Mouse (Mus musculus) hindbrain, postnatal 0 days (tissue): ENCODE results near the gene Dnajb13. TPM values are rescaled to one million over a fixed set of nuclear protein-coding genes. Genes with fewer than 3 reads are reported as not detected.

Experiments
- ATAC-seq: fragments of 200-750 bp; cut with Nextera tagmentation; 2 replicates; pipeline ENCODE4 v1.8.0; 2017; ENCODE audit warnings: mild to moderate bottlenecking, moderate TSS enrichment, moderate library complexity
- DNase-seq: peaks from one replicate; pipeline ENCODE4 v3.0.0-alpha.2; 2015; ENCODE audit warnings: low spot score
- H3K27ac ChIP-seq: fragments of 300-500 bp; sonication (generic); 2 replicates; pipeline ENCODE4 v1.5.1; 2014; ENCODE audit warnings: mild to moderate bottlenecking
- H3K27me3 ChIP-seq: fragments of 300-500 bp; sonication (generic); 2 replicates; pipeline ENCODE4 v1.6.1; 2014; ENCODE audit warnings: low read length, mixed read lengths; ENCODE audit not compliant: insufficient read depth
- H3K36me3 ChIP-seq: fragments of 300-500 bp; sonication (generic); 2 replicates; pipeline ENCODE4 v1.6.1; 2014; ENCODE audit warnings: low read length, mixed read lengths; ENCODE audit not compliant: insufficient read depth
- H3K4me1 ChIP-seq: fragments of 300-500 bp; sonication (generic); 2 replicates; pipeline ENCODE4 v1.6.1; 2014; ENCODE audit warnings: antibody characterized with exemption, low read length, mixed read lengths; ENCODE audit not compliant: insufficient read depth
- H3K4me2 ChIP-seq: fragments of 300-500 bp; sonication (generic); 2 replicates; pipeline ENCODE4 v1.6.1; 2014; ENCODE audit warnings: low read depth, mild to moderate bottlenecking, low read length, moderate library complexity, mixed read lengths
- H3K4me3 ChIP-seq: fragments of 300-500 bp; sonication (generic); 2 replicates; pipeline ENCODE4 v1.5.1; 2014; ENCODE audit warnings: low read length
- H3K9ac ChIP-seq: fragments of 300-500 bp; sonication (generic); replicated peaks from 2 replicates; pipeline ENCODE4 v1.6.1; 2014; ENCODE audit warnings: mild to moderate bottlenecking, low read length, moderate library complexity, mixed read lengths
- H3K9me3 ChIP-seq: fragments of 300-500 bp; sonication (generic); 2 replicates; pipeline ENCODE4 v1.6.1; 2016; ENCODE audit warnings: low read length, mixed read lengths
- CTCF ChIP-seq: IDR thresholded peaks from 2 replicates; pipeline ENCODE4 v1.5.1; 2016; ENCODE audit warnings: antibody characterized with exemption, control low read depth, low read depth
- WGBS: fragments of 180-500 bp; shearing (Covaris S2); extraction: QIAGEN DNeasy Blood & Tissue Kit; methylation state at CpG from one replicate; pipeline ENCODE4 v1.1.7; 2014; 5-methylcytosine and 5-hydroxymethylcytosine counted together
- polyA plus RNA-seq: library from polyadenylated mRNA; unstranded; fragments of >200 nt; fragmentation: Nextera tagmentation; extraction: Ambion mirVana; gene quantifications from 2 replicates; pipeline ENCODE4 v1.2.1, GENCODE M21; 2015
- total RNA-seq: library from RNA; depleted of rRNA; stranded (reverse); fragments of >200 nt; gene quantifications from 2 replicates; pipeline ENCODE4 v1.2.3, GENCODE M21; 2014

Gene Dnajb13
- total and polyA plus RNA-seq, 2 experiments from 2014 or later: 3.9 to 6.4 TPM

GRCm38 (mm10) chr7:100497402-100497801 is 17.4 kb downstream of the Dnajb13 start:
- H3K4me3 ChIP-seq: no peak overlapping the region
- no peak for ATAC-seq
- 87% methylated on average over 4 of the region's 4 CpGs for WGBS

GRCm38 (mm10) chr7:100496791-100497190 is 18.0 kb downstream of the Dnajb13 start:
- peaks cover 13% of the 10 kb centered on the region; the same call in 1 of the 2 replicates for H3K4me1 ChIP-seq
- no peak overlapping the region for H3K4me3 ChIP-seq
- H3K27me3 ChIP-seq: no peaks in the 10 kb centered on the region
- DNase-seq (no peak), ATAC-seq (no peak)
- no peaks in the 10 kb centered on the region for H3K9me3 ChIP-seq
- H3K36me3 ChIP-seq: no peaks in the 10 kb centered on the region
- WGBS: 96% methylated on average over 9 of the region's 9 CpGs
- H3K9ac ChIP-seq: no peak overlapping the region
- no peak overlapping the region for H3K4me2 ChIP-seq
- H3K27ac ChIP-seq: peak overlapping the region; percentile 90; the same call in 1 of the 2 replicates
- no peak for TF ChIP-seq CTCF

More at GRCm38 (mm10) chr7:100497402-100497801, 17.4 kb downstream of the Dnajb13 start:
- Histone ChIP-seq H3K27ac (no peak overlapping the region), H3K9ac (no peak overlapping the region), H3K9me3 (no peaks in the 10 kb centered on the region), H3K27me3 (no peaks in the 10 kb centered on the region), H3K36me3 (no peaks in the 10 kb centered on the region), H3K4me1 (peaks cover 13% of the 10 kb centered on the region; the same call in 1 of the 2 replicates), H3K4me2 (no peak overlapping the region)
- DNase-seq: no peak
- TF ChIP-seq CTCF: no peak

- WGBS: 73% methylated on average over 6 of the region's 6 CpGs
- no peak for DNase-seq
Observed at GRCm38 (mm10) chr7:100496371-100496770, 18.4 kb downstream of the Dnajb13 start.

GRCm38 (mm10) chr7:100495581-100496251 is 19.0 kb downstream of the Dnajb13 start:
- Histone ChIP-seq H3K4me3 (no peak overlapping the region), H3K36me3 (no peaks in the 10 kb centered on the region), H3K27me3 (no peaks in the 10 kb centered on the region), H3K4me1 (peaks cover 13% of the 10 kb centered on the region; the same call in 1 of the 2 replicates), H3K27ac (peak overlapping the region; percentile 90), H3K9me3 (no peaks in the 10 kb centered on the region), H3K4me2 (peak overlapping the region; percentile 70), H3K9ac (peak overlapping the region; percentile 26)
- no peak for TF ChIP-seq CTCF
- DNase-seq: peak; percentile 90
- ATAC-seq: peak; percentile 91
- 32% methylated on average over 11 of the region's 11 CpGs for WGBS

More at GRCm38 (mm10) chr7:100496371-100496770, 18.4 kb downstream of the Dnajb13 start:
- H3K9me3 ChIP-seq: no peaks in the 10 kb centered on the region
- TF ChIP-seq CTCF: no peak
- H3K4me3 ChIP-seq: no peak overlapping the region
- H3K27ac ChIP-seq: peak overlapping the region; percentile 90
- no peaks in the 10 kb centered on the region for H3K27me3 ChIP-seq
- peaks cover 13% of the 10 kb centered on the region; the same call in 1 of the 2 replicates for H3K4me1 ChIP-seq
- no peak for ATAC-seq
- H3K9ac ChIP-seq: peak overlapping the region; percentile 26
- no peaks in the 10 kb centered on the region for H3K36me3 ChIP-seq
- 0 out of 2 replicates have a peak overlapping the region, but pooled peaks have one; percentile 5 for H3K4me2 ChIP-seq

- Histone ChIP-seq H3K4me2 (peak overlapping the region; percentile 70), H3K27me3 (no peaks in the 10 kb centered on the region), H3K36me3 (no peaks in the 10 kb centered on the region), H3K4me3 (no peak overlapping the region), H3K27ac (peak overlapping the region; percentile 90), H3K4me1 (peaks cover 13% of the 10 kb centered on the region; the same call in 1 of the 2 replicates), H3K9ac (no peak overlapping the region), H3K9me3 (no peaks in the 10 kb centered on the region)
- no peak for ATAC-seq
- no peak for TF ChIP-seq CTCF
- WGBS: 48% methylated on average over 8 of the region's 8 CpGs
- no peak for DNase-seq
Observed at GRCm38 (mm10) chr7:100495042-100495441, 19.7 kb downstream of the Dnajb13 start.

GRCm38 (mm10) chr7:100494415-100494831 is 20.3 kb downstream of the Dnajb13 start:
- WGBS: 84% methylated on average over 7 of the region's 7 CpGs
- 0 out of 2 replicates have a peak overlapping the region, but pooled peaks have one; percentile 2 for H3K4me3 ChIP-seq
- DNase-seq: no peak

More at GRCm38 (mm10) chr7:100494415-100494831, 20.3 kb downstream of the Dnajb13 start:
- no peak for ATAC-seq
- Histone ChIP-seq H3K27ac (peak overlapping the region; percentile 90; the same call in 1 of the 2 replicates), H3K4me2 (peak overlapping the region; percentile 70), H3K27me3 (no peaks in the 10 kb centered on the region), H3K36me3 (no peaks in the 10 kb centered on the region), H3K9ac (no peak overlapping the region), H3K4me1 (peaks cover 13% of the 10 kb centered on the region; the same call in 1 of the 2 replicates), H3K9me3 (no peaks in the 10 kb centered on the region)
- TF ChIP-seq CTCF: no peak
